Mouse (Mus musculus): ENCODE measurements at regions not wholly inside any gene's neighbourhood (a gene's known extent, or its start where the extent isn't known, plus 50 kb on each side); places are given as distances from the start of the nearest gene placed in this dataset.

DNA sequence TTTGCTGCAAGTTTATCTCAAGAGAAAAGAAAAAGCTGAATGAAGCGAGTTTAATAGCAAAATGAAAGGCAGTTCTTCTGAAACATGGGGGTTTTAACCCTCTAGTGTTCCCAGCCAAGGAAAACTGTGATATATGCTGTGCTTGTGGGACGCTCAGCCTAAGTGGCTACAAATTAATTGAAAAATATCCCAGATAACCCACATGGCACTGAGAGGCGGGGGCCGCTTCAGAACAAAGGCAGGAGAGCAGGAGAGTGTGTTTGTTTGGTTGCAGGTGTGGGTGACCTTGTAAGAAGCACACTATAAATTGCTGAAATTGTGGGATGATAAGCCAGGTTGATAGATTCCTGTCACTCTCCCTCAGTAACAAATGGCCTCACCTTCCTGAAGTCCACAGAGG, 154.7 kb upstream of the Mpped2 start:
- no peak for DNase-seq (ENCODE audit: low spot score in 2 of 2)

DNA sequence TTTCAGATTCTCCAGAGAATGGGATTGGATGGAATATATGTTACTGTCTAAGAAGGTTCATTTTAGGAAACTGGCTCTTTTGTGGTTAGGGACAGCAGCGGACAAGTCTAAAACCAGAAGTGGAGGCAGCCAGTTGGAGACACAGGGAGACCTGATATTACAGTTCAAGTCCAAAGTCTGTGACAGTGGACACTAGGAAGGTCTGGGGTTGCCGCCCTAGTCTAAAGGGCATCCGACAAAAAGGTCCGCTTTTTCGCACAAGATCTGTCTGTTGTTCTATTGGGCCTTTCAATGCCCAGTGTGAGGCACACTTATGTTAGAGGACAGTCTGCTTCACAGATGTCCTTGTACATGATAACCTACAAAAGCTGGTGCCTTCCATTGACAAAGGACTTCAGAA, 152.9 kb upstream of the Mpped2 start:
- no peak for DNase-seq (ENCODE audit: low spot score in 2 of 2)

GRCm38 (mm10) chr2:106547117-106547516, 146.0 kb upstream of the Mpped2 start:
- DNase-seq (ENCODE audit: low spot score in 2 of 2): no peak

GRCm38 (mm10) chr2:106553666-106554065, 139.4 kb upstream of the Mpped2 start:
- DNase-seq (ENCODE audit: low spot score in 2 of 2): no peak

DNA sequence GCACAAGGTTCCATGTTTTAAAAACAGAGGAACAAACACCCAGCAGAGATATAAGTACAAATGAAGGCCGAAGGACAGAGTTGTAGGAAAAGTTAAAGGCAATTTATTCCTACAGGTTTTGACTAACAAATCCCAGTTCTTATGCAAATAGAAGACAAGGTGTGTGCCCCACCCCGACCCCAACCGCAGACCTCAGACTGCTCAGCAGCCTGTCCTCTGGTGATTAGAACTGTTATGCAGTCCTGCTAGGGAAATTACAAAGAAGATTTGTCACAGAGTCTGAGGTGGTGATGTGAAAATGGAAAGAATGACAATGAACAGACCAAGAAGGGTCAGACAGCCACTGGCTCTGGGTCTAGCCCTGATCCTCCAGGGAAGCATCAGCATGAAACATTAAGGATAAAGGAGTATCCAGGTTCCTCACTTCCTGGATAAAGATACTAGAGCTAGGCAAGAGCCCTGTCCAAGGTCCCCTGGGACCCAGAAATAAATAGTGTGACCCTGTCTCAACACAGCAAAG, 131.4 kb upstream of the Mpped2 start:
- DNase-seq (ENCODE audit: low spot score in 2 of 2): no peak

- DNase-seq (ENCODE audit: low spot score in 2 of 2): no peak
Measured at GRCm38 (mm10) chr2:106570226-106570625, 122.8 kb upstream of the Mpped2 start.

DNA sequence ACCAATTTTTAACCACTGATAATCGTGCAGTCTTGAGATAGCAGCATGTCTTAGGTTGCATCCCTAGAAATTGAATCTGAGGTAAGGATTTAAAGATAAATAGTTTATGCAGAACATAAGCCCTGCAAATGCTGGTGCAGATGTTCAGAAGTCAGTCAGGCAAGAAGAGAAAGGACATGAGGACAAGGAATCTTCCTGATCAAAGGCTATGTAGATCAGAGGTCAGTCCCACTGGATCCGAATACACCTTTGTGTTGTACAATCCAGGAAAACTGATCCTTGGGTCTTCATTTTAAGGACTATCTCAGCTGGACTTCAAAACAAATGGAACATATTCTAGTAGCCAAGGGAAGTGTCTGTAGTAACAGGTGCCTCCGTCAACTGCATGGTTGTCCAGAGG, 121.7 kb upstream of the Mpped2 start:
- DNase-seq (ENCODE audit: low spot score in 2 of 2): no peak

DNA sequence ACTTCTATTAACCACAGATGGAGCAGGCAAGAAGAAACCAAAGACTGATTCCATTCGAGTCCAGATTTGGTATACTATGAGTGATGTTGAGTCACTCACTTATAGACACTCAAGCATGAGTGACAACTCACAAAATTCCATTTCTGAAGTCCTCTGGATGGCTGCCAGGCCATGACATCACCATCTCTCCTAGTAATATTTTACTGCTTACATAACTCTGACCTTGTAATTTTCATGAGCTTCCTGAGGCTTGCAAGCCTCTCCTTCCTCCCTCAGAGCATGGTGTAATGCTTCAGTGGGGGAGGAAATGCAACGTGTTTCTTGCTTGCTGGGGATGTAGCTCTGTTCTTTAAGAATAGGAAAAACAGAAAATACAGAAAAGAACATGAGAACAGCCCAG, 121.2 kb upstream of the Mpped2 start:
- no peak for DNase-seq (ENCODE audit: low spot score in 2 of 2)

- no peak for DNase-seq (ENCODE audit: low spot score in 2 of 2)
Measured at GRCm38 (mm10) chr2:106576746-106577323, 116.2 kb upstream of the Mpped2 start.

DNA sequence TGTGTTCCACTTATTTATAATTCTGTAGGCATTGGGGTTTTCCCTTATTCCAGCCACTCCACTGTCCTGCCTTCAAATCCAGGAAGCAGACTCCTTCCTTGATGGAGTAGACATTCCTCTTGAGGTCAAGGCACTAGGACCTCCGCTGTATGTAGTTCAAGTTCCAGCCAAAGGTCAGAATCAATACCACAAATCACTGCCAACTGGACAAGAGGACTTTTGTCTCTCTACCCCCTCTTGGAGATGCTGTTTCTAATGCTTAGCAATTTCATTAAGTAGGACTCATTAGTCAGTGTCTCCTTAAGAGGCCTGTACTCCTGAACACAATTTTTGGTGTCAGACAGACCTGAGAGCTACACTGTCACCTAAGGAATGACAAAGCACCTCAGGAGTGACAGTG, 115.0 kb upstream of the Mpped2 start:
- no peak for DNase-seq (ENCODE audit: low spot score in 2 of 2)

DNA sequence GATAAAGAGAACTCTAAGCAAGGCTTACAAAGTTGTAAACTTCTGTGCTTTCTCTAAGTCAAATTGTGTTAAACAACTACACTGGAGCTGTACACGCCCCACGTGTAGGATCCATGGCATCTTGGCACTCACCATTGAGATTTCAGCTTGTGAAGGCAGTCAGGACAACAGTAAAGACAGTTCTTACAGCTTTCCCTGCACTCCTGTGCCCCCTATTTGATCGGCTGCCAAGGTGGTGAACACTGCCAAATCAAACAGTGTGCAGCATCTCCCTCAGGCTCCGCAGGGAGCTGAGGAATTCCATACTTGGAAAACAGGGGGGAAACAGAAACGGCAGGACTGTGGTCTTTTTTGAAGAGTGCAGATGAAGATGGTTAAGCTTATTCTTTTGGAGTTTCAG, 112.4 kb upstream of the Mpped2 start:
- DNase-seq (ENCODE audit: low spot score in 2 of 2): peak in 1 of 2 experiments; percentile 13

- no peak for DNase-seq (ENCODE audit: low spot score in 2 of 2)
Measured at GRCm38 (mm10) chr2:106621251-106621650, 71.8 kb upstream of the Mpped2 start.

GRCm38 (mm10) chr2:106622326-106622725, 70.7 kb upstream of the Mpped2 start:
- DNase-seq (ENCODE audit: low spot score in 2 of 2): no peak

GRCm38 (mm10) chr2:106623680-106624079, 69.4 kb upstream of the Mpped2 start:
- DNase-seq (ENCODE audit: low spot score in 2 of 2): no peak

GRCm38 (mm10) chr2:106631986-106632385, 61.1 kb upstream of the Mpped2 start:
- DNase-seq (ENCODE audit: low spot score in 2 of 2): no peak
